Mouse (Mus musculus): ENCODE results near the gene Oas3.

- TF ChIP-seq CTCF (conservative IDR thresholded peaks at IDR 0.05; ENCODE audit: insufficient read depth, insufficient read length, low read depth, low read length) (no peak), POLR2A (IDR thresholded peaks at IDR 0.05; ENCODE audit: low read depth, low read length) (no peak)
Measured at GRCm38 (mm10) chr5:120779922-120780321, 2.5 kb upstream of the Oas3 start.

Measured in kidney, adult 2 months (tissue).